Mouse (Mus musculus): ENCODE data around the gene H1fnt.

Gene H1fnt

DNA sequence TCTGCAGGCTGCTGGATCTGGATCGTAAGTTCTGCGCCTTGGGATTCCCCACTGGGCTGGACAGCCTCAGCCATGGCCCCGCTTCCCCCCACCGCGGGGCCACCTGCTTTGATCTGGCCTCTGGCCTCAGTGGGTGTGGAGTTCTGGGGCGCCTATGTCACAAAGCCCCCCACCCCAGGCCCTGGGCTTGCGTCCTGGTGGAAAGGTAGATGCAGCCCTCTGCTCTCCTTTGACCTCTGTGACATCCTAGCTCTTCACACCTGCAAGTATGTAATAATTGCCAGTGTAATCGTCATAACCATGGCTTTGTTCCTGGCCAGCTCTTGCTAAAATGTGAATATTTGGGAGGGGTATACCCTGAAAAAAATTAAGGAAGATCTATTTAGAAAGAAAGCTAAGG is at the start of gene H1fnt:
TSS of gene H1fnt (minus strand) at position 101 of the 400 bp plus-strand sequence.
- in situ Hi-C loops (cut with MboI; ENCODE audit: low sequenced_read_pairs): no loop called here

DNA sequence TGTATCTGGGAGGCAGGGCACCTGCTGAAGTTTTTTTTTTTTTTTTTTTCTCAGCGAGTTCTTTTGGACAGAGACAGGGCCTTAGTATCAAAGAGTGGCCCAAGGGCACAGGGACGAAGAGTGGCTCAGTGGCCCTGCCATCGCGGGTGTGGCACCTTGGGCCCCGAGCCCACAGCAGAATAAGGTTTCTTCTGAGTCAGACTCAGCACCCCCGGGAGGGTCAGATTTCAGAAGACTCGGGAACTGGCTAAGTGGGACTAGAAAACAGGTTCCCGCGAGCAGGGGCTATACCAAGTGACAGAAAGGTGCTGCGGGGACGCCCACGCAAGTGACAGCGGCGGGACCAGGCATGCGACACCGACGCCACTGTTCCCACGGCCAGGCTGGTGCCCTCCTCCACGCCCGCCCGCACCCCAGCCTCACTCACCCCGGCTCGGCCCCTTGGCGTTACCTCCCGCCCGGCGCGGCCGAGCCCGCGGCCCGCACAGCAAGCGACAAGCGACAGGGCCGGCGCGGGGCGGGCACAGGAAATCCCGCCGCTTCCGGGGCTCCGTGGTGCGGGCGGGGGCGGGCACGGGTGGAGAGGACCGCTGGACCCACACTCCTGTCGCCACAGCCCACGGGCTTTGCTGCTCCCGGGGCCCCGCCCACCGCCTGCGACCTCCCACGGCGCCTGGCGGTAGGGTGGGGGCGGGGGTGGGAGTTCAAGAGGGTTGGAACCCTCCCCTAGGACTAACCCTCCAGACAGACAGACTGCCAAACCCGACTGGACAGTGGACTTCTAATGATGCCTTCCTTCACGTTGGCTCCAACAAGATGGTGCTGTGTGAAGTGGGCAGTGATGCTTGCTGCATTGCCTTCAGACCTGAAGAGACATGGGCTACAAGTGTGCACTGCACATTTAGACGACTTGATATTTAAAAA is 38.8 kb upstream of the H1fnt start, which contains the start of gene Zfp641:
TSS of gene Zfp641 (minus strand) at position 534 of the 924 bp plus-strand sequence.
- in situ Hi-C loops (cut with MboI; ENCODE audit: low sequenced_read_pairs): no loop called here

DNA sequence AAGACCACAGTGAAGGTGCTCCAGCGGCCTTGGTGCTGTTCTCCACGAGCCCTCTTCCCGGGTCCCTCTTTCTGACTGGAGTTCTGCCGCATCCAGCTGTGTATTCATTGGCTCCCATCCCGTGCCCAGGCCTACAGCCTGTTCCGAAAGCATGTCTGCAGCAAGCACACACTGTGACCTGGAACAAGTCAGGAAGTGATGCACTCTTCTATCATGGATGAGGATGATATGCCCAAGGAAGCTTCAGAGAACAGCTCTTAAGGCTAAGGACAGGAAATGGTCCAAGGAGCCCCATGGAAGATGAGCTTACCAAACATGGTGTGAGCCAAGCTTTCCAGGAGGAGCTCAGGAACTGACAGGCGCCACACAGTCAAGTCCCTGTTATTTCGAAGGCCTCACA is 36.6 kb upstream of the H1fnt start:
- in situ Hi-C loops (cut with MboI; ENCODE audit: low sequenced_read_pairs): no loop called here

DNA sequence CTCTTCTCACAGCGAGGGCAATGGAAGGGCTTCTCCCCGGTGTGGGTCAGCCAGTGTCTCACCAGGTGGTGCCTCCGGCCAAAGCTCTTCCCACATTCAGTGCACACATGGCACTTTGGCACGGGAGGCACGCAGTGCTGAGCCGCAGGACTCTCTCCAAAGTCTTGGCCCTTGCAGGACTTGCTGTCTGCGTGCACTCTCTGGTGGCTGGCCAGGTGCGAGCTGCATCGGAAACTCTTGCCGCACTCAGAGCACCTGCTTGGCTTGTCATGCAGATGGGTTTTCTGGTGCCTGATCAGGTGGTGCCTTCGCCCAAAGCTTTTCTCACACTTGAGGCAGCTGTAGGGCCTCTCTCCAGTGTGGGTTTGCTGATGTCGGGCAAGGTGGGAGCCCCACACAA is 31.5 kb upstream of the H1fnt start:
- in situ Hi-C loops (cut with MboI; ENCODE audit: low sequenced_read_pairs): no loop called here

DNA sequence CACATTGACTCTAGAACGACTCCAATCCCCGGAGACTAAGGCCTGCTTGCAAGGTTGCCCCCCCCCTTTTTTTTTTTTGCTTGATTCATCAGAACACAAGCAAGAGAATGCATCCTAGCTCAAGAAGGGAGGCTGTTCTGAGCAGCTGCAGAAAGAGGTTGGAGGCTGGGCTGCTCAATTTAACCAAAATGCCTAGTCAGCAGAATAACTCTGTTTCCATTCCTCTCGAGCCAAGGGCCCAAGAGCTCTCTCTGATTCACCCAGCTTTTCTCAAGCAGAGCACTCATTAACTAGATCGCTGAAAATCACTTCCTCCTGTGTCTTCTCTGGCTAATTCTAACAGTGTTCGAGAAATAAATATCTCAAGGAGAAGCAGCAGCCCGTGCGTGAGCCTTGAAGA is 29.3 kb upstream of the H1fnt start:
- in situ Hi-C loops (cut with MboI; ENCODE audit: low sequenced_read_pairs): no loop called here

DNA sequence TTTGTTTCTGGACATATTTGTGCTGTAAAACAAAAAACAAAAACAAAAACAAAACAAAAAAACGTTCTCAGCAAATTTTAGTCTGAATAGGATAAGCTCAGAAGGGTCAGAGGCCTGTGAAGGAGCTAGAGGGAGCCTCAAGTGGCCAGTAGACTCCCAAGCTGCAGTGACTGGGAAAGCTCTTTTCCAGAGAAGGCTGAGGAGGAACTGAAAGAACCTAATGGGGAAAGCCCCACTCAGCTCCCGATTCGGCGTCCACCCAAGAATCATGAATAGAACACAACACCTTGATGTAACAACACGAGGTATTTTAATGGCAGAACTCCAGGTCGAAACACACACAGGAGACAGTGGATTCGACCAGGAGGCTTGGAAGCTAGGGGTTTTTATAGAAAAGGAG is 683 bp upstream of the H1fnt start:
- in situ Hi-C loops (cut with MboI; ENCODE audit: low sequenced_read_pairs): no loop called here

DNA sequence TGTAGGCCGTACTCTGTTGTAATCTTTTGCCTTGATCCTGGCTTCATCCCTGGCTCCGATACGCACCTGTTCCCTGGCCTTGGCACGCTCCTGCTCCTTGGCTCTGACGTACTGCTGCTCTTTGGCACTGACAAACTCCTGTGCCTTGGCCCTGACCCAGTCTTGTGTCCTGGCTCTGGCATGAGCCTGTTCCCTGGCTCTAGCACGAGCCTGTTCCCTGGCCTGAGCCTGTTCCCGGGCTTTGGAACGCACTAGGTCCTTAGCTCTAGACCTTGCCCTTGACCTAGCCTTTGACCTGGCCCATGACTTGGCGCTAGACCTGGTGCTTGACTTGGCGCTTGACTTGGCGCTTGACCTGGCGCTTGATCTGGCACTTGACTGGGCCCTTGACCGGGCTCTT is 822 bp downstream of the H1fnt start:
- in situ Hi-C loops (cut with MboI; ENCODE audit: low sequenced_read_pairs): no loop called here

DNA sequence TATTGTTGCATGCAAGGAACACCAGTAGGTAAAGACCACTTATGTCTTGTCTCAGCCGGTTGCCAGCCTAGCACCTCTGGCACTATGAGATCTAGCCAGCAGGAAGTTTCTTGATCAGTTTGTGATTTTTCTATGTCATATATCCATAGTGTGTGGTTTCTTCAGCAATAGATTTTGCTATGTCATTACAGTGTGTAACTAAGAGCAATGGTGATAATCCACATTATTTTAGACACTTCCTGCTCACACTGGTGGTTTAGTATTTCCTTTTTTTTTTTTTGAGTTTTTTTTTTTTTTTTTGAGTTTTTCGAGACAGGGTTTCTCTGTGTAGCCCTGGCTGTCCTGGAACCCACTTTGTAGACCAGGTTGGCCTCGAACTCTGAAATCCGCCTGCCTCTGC is 21.7 kb downstream of the H1fnt start:
- in situ Hi-C loops (cut with MboI; ENCODE audit: low sequenced_read_pairs): no loop called here

DNA sequence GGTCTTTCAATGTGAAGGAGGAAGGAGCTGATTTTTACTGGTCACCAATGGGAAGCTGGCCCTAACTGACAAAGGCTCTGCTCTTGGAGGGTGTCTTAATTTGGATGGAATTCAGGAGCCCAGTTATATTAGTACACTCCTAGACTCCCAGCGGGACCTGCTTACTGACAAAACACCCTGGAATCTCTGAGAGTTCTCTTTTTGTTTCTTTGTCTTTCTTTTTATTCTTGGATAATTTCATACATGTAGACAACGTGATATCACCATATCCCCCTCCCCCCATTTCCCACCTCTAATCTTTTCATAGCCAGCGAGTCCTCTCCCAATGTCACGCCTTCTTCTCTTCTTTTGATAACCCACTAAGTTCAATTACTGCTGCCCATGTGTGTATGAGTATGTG is 22.7 kb downstream of the H1fnt start, which contains the start of gene Olfr286:
TSS of gene Olfr286 (minus strand) at position 101 of the 400 bp plus-strand sequence.
- in situ Hi-C loops (cut with MboI; ENCODE audit: low sequenced_read_pairs): no loop called here

DNA sequence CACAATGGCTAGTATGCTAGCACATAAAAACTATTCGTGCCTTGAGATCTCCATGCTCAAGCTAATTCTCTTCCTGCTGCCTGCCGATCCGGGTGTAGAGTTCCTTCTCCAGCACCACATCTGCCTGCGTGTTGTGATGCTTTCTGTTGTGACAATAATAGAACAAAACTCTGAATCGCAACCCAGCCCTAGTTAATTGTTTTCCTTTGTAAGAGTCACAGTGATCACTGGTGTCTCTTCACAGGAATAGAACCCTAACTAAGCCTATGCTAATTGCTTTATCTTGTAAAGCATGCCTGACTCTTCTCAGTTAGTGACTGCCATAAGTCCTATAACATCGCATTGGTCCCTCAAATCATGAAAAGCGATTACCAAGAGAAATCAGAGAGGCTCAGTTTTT is 31.0 kb downstream of the H1fnt start:
- in situ Hi-C loops (cut with MboI; ENCODE audit: low sequenced_read_pairs): no loop called here

DNA sequence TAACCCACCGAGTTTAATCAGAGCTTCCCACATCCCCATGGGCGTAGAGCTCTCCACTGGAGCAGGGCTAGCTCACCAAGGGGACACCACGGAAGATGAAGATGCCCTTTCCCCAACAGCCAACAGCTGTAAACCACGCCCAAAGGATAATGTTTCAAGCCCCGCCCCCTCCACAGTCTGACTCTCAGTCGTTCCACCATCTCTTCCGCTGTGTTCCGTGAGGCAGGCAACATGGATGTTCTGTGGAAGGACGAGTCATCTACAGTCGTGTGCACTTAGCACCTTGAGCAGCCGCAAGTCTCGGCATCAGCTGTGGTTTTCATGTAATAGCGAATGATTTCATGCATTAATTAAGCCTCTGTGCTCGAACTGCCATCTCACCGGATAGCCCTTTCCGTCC is 31.5 kb downstream of the H1fnt start:
- in situ Hi-C loops (cut with MboI; ENCODE audit: low sequenced_read_pairs): no loop called here

DNA sequence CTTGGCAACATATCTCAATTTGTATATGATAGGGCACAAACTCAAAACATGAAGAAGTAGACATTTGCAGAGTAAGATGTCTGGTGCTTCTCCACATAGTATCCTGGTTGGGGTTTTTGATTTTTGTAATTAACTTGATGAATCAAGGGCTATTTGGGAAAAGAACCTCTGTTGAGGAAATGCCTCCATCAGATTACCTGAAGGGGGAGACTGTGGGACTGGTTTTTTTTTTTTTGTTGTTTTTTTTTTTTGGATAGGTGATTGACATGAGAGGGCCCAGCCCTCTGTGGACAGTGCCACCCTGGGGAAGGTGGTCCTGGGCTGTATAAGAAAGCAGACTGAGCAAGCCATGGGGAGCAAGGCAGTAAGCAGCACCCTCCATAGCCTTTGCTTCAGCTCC is 34.7 kb downstream of the H1fnt start:
- in situ Hi-C loops (cut with MboI; ENCODE audit: low sequenced_read_pairs): no loop called here

DNA sequence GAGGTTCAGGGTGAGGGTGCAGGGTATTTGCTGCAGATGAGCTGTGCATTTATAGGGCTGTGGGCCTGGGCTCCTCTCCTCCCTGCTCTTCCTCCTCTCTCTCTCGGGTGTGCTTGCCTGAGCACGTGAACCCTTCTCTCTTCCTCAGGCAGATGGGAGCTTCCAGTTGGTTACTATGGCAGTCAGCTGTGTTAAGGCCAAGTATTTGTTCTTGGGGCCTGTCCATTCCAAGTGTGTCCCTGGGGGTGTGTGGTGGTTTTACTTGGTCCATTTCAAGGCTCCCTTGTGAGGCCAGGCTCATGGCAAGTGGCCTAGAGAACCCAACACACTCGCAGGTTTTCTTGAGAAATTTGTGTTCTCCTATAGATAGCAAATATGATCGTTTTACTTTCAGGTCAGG is 36.2 kb downstream of the H1fnt start, which contains the start of the genes Gm44579 and Olfr287:
TSS of gene Gm44579 (minus strand) at position 101 of the 400 bp plus-strand sequence.
TSS of gene Olfr287 (minus strand) at position 180 of the 400 bp plus-strand sequence.
- in situ Hi-C loops (cut with MboI; ENCODE audit: low sequenced_read_pairs): no loop called here

DNA sequence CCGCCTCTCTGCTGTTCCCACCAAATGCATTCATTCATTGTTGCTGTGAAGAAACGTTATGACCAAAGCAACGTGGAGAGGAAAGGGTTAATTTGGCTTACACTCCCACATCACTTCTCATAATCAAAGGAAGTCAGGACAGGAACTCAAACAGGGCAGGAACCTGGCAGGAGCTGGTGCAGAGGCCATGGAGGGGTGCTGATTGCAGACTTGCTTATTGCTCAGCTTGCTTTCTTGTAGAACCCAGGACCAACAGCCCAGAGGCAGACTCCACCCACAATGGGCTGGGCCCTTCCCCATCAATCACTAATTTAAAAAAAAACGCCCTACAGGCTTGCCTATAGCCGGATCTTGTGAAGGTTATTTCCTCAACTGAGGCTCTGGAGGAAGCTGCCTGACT is 43.0 kb downstream of the H1fnt start:
- in situ Hi-C loops (cut with MboI; ENCODE audit: low sequenced_read_pairs): no loop called here

DNA sequence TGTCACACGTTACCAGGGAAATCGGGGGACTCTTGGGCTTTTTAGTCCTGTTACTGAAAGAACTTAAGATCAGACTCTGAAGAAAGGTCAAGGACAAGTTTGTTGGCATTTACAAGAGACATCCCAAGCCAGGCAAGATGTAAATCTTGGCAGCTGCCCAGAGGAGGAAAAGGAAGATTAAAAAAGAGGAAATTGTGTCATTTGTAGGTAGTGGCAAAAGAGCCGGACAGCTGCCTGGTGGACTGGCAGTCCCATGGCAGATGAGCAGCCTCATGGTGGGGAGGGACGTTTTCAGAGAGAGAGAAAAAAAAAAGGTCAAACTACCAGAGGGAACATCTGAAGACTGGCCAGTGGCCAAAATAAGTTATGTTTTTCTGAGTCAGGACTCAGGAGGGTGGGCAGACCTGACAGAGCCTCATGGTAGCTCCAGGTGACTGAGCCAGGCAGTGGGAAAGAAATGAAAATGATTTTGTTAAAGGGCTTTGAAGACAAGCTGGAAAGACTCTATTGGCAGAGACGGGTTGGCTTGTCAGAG is 43.7 kb downstream of the H1fnt start:
- in situ Hi-C loops (cut with MboI; ENCODE audit: low sequenced_read_pairs): no loop called here

DNA sequence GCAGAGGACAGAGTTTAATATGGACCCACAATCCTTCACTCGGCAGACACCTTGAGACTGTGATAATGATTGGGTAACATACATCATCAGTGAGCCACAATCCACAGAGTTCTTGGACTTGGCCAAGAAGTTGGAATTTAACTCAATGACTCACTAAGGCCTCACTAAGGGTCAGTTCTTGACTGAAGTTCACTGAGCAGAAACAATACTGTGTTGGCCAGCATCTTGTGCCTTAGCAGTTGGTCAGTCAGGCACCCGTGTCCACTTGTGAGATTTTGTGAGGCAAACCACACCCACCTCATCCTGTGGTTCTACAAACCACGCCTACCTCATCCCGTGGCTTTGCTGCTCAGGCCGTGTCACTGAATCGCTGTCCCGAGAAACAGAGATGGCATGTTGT is 47.4 kb downstream of the H1fnt start:
- in situ Hi-C loops (cut with MboI; ENCODE audit: low sequenced_read_pairs): no loop called here
